Mouse (Mus musculus) limb, embryonic 11.5 days (tissue): Measurements from ENCODE around the gene Ptcd2. TPM values are rescaled to one million over a fixed set of nuclear protein-coding genes. Genes with fewer than 3 reads are reported as not detected.

ENCODE experiments used
- polyA plus RNA-seq: library from polyadenylated mRNA; unstranded; fragments of >200 nt; fragmentation: Nextera tagmentation; extraction: Ambion mirVana; gene quantifications from 2 replicates; pipeline ENCODE4 v1.2.1, GENCODE M21; 2014

The Ptcd2 gene
- polyA plus RNA-seq, 1 experiment from 2014 or later = 58.7 TPM

Other genes with a start within 250 kb of the Ptcd2 start
- gene Zfp366, start 159.9 kb downstream of the Ptcd2 start, polyA plus RNA-seq = 0.53 and 1.1 TPM in 2 replicates
- gene Mrps27, start 81 bp upstream of the Ptcd2 start, polyA plus RNA-seq = 71.5 and 76.4 TPM in 2 replicates
- gene Map1b, start 171.8 kb upstream of the Ptcd2 start, polyA plus RNA-seq = 63.2 and 72.0 TPM in 2 replicates